Mouse (Mus musculus): Measurements from ENCODE around the gene Stambp.
A peak's percentile ranks its signal among the peaks of the same experiment; 100 is the strongest.

Stambp gene

GRCm38 (mm10) chr6:83568901-83569862, 3.3 kb downstream of the Stambp start:
- DNase-seq (ENCODE audit: low spot score), result no peak

DNA sequence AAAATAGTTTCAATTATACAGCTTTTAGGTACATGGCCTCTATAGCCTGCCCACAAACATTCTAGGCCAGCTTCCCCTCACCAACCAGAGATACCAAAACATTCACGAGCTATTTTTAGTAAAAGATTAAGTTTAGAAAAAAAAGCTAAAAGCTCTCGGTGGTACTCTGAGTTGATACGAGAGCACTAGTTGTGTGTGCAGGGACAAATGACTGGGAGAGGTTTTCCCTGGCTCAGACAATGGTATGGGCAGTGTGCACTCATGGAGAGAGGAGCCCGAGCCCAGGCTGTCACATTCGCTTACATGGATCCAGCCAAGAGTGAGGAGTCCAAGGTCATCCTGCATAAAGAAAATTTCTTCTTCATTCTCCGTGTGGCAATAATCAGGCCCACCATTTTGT, 16.6 kb downstream of the Stambp start:
- no peak for DNase-seq (ENCODE audit: low spot score)

DNA sequence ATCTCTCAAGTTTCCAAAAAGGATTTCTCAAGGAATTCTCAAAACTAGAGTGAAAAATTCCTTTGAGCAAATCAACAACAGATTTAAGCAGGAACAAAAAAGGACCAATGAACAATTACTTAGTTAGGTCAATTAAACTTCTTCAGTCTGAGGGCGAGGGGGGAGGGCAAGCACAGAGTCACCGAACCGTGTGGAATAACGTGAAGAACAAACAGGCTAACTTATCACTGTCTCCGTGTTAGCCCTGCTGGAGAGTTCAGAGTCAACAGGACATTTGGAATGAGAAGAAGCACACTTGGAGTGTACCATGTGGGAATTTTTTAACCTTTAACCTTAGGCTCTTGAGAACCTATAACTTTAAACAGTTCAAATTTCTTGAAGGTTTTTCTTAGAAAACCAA, 24.2 kb downstream of the Stambp start:
- DNase-seq (ENCODE audit: low spot score), result no peak

GRCm38 (mm10) chr6:83545778-83546177, 26.8 kb downstream of the Stambp start:
- no peak for DNase-seq (ENCODE audit: low spot score)

GRCm38 (mm10) chr6:83541756-83542456, 30.6 kb downstream of the Stambp start:
- no peak for DNase-seq (ENCODE audit: low spot score)

- DNase-seq (ENCODE audit: low spot score), result no peak
Measured at GRCm38 (mm10) chr6:83540017-83540416, 32.5 kb downstream of the Stambp start.

DNA sequence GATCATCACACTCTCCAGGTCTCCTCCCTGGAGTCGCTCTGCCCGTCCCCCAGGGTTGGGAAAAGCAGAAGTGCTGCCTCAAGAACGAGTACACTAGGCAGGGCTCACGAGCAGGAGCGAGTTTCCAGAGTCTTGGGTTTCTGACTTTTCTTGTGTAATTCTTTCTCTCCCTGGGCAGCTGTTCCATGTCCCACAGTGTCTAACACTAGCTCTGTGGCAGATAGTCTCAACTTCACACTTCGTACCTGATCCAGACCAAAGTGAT, 35.8 kb downstream of the Stambp start:
- no peak for DNase-seq (ENCODE audit: low spot score)

GRCm38 (mm10) chr6:83536028-83536794, 36.3 kb downstream of the Stambp start, which contains the start of gene Actg2:
Actg2 (minus strand) TSS chr6:83536265.
- no peak for DNase-seq (ENCODE audit: low spot score)

DNA sequence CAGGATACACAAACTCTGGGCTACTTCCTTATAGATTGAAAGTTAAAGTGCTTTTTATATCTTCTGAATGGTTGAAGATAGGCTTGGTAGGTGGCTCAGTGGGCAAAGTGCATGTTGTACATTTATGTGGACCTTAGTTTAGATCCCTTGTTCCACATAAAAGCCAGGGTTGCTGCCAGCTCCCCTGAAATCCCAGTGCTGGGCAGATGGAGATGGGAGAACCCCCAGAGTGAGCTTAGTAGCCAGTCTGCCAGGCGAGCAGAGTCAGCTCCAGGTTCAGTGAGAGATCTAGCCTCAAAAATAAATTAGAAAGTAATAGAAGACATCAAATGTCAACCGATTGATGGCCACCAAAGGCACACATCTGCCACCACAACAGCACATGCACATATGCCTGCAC, 39.9 kb downstream of the Stambp start:
- no peak for DNase-seq (ENCODE audit: low spot score)

- no peak for DNase-seq (ENCODE audit: low spot score)
Measured at GRCm38 (mm10) chr6:83523194-83523593, 49.3 kb downstream of the Stambp start.

GRCm38 (mm10) chr6:83521784-83522183, 50.7 kb downstream of the Stambp start:
- peak; percentile 66 for DNase-seq (ENCODE audit: low spot score)

DNA sequence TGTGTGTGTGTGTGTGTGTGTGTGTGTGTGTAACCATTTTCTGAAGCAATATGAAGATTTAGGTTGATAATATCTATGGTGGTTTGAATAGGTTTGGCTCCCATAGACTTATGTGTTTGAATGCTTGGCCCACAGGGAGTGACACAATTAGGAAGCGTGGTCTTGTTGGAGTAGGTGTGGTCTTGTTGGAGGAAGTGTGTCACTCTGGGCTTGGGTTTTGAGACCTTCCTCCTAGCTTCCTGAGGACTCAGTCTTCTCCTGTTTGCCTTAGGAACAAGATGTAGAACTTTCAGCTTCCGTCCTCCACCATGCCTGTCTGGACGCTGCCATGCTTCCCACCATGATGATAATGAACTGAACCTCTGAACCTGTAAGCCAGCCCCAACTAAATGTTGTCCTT, 53.9 kb downstream of the Stambp start:
- DNase-seq (ENCODE audit: low spot score), result no peak

DNA sequence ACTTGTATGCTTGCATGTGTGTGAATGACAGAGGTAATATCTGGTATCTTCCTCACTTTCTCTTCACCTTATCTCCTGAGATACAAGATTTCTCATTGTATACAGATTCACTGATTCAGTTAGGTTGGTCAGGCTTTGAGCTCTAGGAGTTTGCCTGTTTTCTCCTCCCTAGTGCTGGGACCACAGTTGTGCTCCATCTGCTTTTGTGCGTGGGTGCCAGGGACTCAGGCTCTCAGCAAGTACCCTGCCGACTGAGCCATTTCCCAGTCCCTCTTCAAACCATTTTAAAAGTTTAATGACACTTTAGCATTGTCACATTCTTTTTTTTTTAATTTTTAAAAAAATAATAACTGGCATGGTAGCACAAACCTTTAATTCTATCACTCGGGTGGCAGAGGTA, 57.4 kb downstream of the Stambp start:
- DNase-seq (ENCODE audit: low spot score), result no peak

DNA sequence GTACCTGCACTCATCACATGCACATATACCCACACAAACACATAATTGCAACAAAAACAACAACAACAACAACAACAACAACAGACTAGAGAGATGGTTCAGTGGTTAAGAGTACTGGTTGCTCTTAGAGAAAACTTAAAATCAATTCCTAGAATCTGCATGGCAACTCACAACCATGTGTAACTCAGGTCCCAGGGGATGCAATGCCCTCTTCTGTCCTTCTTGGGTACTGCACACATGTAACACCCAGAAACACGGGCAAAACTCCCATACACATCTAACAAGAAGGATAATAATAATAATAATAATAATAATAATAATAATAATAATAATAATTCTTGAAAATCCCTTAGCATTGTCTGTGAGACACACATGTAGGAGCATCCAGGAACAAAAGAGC, 60.0 kb downstream of the Stambp start:
- DNase-seq (ENCODE audit: low spot score), result no peak

GRCm38 (mm10) chr6:83510210-83510609, 62.3 kb downstream of the Stambp start:
- no peak for DNase-seq (ENCODE audit: low spot score)

- no peak for DNase-seq (ENCODE audit: low spot score)
Measured at GRCm38 (mm10) chr6:83509442-83509841, 63.1 kb downstream of the Stambp start.

DNA sequence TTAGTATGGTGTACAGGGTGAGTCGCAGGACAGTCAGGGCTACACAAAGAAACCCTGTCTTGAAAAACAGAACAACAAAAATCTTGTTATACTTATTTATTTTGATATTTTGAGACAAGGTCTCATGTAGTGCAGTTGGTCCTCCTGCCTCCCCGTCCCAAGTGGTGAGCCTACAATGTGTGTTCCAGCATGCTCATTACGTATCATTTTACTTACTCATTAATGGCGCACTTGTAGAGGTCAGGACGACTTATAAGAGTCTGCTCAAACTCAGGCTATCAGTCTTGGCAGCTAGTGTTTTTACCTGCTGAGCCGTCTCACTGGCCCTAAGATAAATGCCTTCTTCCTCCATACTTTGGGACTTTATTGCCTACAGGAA, 65.4 kb downstream of the Stambp start:
- DNase-seq (ENCODE audit: low spot score), result no peak

DNA sequence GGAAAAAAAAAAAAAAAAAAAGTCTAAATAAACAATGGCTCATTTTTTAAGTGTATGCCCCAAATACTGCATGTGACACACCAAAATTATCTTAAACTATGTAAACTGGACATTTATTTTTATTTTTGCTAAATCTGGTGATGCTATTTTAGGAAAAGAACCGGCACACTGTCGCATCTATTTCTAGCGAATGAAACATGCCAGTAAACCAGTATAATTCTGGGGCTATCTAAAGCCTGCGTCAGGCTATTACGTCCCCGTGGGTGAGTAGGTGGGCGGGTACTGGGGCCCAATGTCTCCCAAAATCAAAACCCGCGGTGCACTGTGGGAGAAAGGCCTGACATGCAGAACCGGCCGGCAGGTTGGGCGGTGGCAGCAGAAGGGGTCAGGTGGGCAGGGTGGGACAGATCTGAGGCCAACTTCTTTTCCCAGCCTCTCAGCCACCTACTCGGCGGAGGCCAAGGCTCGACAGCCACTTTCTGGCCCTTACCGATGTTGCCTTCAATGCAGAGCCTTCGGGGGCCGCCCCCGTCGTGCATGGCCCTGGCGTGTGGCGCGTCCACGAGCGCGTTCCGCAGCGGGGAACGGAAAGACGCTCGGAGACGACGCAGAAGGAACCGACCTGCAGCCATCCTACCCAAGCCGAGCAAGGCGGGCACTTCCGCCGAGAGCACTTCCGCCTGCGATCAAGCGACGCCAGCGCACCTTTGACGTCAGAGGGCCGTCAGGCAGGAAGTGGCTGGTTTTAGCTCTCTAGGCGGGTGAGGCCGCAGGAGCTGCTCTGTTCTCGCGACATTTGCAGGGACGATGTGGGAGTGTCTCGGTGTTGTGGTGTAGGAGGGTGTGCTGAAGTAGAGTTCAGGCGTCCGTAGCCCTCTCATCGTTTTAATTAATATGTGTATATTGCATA, 66.0 kb downstream of the Stambp start, which contains the start of gene Dguok:
Gene Dguok, minus strand, starts transcription at position 712 of the 910 bp plus-strand sequence.
- peak; percentile 97 for DNase-seq (ENCODE audit: low spot score)

DNA sequence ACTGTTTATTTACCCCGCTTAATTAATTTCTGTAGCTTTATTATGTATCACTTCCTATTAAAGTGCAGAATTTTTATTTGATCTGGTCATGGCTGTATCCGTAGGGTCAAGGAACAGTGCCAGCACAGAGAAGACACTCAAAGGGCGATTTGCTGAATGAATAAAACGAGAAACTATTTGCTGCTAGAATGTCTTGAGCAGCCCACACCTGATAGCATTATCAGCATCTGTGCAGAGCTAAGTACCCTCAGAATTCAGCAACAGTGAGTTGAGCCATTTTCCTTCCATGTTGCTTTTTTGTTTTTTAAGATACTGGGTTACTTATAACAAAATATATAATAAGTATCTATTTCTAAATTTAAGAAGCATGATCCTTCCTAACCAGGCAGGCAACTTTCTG, 67.0 kb downstream of the Stambp start:
- DNase-seq (ENCODE audit: low spot score), result no peak

DNA sequence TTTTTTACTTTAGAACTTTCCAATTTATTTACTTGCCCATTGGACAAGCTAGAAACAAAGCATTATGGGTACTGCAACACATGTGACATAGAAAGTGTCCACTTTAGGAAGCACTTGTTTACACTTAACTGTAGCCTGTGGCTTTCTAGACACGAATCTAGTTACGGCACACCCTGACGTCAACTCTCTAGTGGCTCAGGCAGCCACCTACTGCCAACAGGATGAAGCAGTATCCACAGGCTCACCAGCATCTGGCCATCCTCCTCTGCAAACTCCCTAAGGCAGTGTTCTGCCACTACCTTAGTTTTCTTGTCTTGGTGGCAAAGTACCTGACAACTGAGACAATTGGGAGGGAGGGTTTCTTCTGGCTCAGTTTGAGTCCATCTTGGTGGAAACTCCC, 69.2 kb downstream of the Stambp start:
- DNase-seq (ENCODE audit: low spot score), result no peak

DNA sequence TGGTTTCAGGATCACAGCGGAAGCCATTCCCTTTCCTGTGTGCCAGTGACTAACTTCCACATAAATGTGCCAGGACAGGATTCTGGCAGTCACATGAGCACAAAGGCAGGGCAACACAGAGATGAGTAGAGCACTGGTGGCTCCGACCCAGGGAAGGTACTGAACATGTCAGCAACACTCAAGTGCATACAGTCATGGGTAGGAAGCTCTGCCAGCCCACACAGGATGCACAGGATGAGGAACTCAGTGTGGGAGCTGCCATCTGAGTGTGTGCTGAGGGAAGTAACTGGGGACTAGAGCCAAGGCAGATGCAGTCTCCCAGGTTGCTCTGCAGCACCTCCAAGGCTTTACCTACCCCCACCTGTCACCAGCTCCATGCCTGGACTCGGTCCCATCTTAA, 69.9 kb downstream of the Stambp start:
- DNase-seq (ENCODE audit: low spot score), result no peak

Measured in ovary, adult 18-20 months (tissue).